Mouse (Mus musculus): Measurements from ENCODE around the gene Popdc3. TPM values are rescaled to one million over a fixed set of nuclear protein-coding genes. Genes with fewer than 3 reads are reported as not detected.

Gene Popdc3
- polyA plus RNA-seq, 1 experiment, result not detected

- Histone ChIP-seq H3K4me1 (ENCODE audit: control insufficient read depth, insufficient read depth, low read length) (no peaks in the 10 kb centered on the region), H3K36me3 (ENCODE audit: control insufficient read depth, insufficient read depth, low read length) (no peaks in the 10 kb centered on the region), H3K27ac (ENCODE audit: control insufficient read depth, insufficient read depth, low read depth, low read length) (no peak overlapping the region), H3K4me3 (ENCODE audit: control insufficient read depth, low read depth, low read length) (no peak overlapping the region), H3K27me3 (ENCODE audit: control insufficient read depth, insufficient read depth, low read length) (no peaks in the 10 kb centered on the region)
- TF ChIP-seq CTCF (IDR thresholded peaks at IDR 0.05; ENCODE audit: control insufficient read depth, insufficient read depth, insufficient replicate concordance, low read depth, low read length) (no peak), POLR2A (IDR thresholded peaks at IDR 0.05; ENCODE audit: control insufficient read depth, low read depth, low read length) (no peak)
These were observed 32.3 kb downstream of the Popdc3 start for GRCm38 (mm10) chr10:45210201-45210600.

GRCm38 (mm10) chr10:45216676-45217075, 38.8 kb downstream of the Popdc3 start:
- Histone ChIP-seq H3K4me3 (ENCODE audit: control insufficient read depth, low read depth, low read length) (no peak overlapping the region), H3K36me3 (ENCODE audit: control insufficient read depth, insufficient read depth, low read length) (no peaks in the 10 kb centered on the region), H3K27me3 (ENCODE audit: control insufficient read depth, insufficient read depth, low read length) (no peaks in the 10 kb centered on the region), H3K27ac (ENCODE audit: control insufficient read depth, insufficient read depth, low read depth, low read length) (no peak overlapping the region), H3K4me1 (ENCODE audit: control insufficient read depth, insufficient read depth, low read length) (no peaks in the 10 kb centered on the region)
- TF ChIP-seq CTCF (IDR thresholded peaks at IDR 0.05; ENCODE audit: control insufficient read depth, insufficient read depth, insufficient replicate concordance, low read depth, low read length) (no peak), POLR2A (IDR thresholded peaks at IDR 0.05; ENCODE audit: control insufficient read depth, low read depth, low read length) (no peak)

- H3K4me1 ChIP-seq (ENCODE audit: control insufficient read depth, insufficient read depth, low read length), result no peaks in the 10 kb centered on the region
- no peak overlapping the region for H3K27ac ChIP-seq (ENCODE audit: control insufficient read depth, insufficient read depth, low read depth, low read length)
- no peaks in the 10 kb centered on the region for H3K36me3 ChIP-seq (ENCODE audit: control insufficient read depth, insufficient read depth, low read length)
- H3K27me3 ChIP-seq (ENCODE audit: control insufficient read depth, insufficient read depth, low read length), result no peaks in the 10 kb centered on the region
- no peak overlapping the region for H3K4me3 ChIP-seq (ENCODE audit: control insufficient read depth, low read depth, low read length)
- no peak for TF ChIP-seq CTCF (IDR thresholded peaks at IDR 0.05; ENCODE audit: control insufficient read depth, insufficient read depth, insufficient replicate concordance, low read depth, low read length)
- no peak for TF ChIP-seq POLR2A (IDR thresholded peaks at IDR 0.05; ENCODE audit: control insufficient read depth, low read depth, low read length)
These were observed 52.1 kb downstream of the Popdc3 start for GRCm38 (mm10) chr10:45229954-45230353.

- Histone ChIP-seq H3K27ac (ENCODE audit: control insufficient read depth, insufficient read depth, low read depth, low read length) (no peak overlapping the region), H3K27me3 (ENCODE audit: control insufficient read depth, insufficient read depth, low read length) (no peaks in the 10 kb centered on the region)
- TF ChIP-seq CTCF (IDR thresholded peaks at IDR 0.05; ENCODE audit: control insufficient read depth, insufficient read depth, insufficient replicate concordance, low read depth, low read length) (no peak), POLR2A (IDR thresholded peaks at IDR 0.05; ENCODE audit: control insufficient read depth, low read depth, low read length) (no peak)
These were observed 55.5 kb downstream of the Popdc3 start for GRCm38 (mm10) chr10:45233351-45233750.

GRCm38 (mm10) chr10:45236304-45236703, 58.4 kb downstream of the Popdc3 start:
- H3K36me3 ChIP-seq (ENCODE audit: control insufficient read depth, insufficient read depth, low read length), result no peaks in the 10 kb centered on the region
- H3K4me1 ChIP-seq (ENCODE audit: control insufficient read depth, insufficient read depth, low read length), result no peaks in the 10 kb centered on the region
- no peak for TF ChIP-seq CTCF (IDR thresholded peaks at IDR 0.05; ENCODE audit: control insufficient read depth, insufficient read depth, insufficient replicate concordance, low read depth, low read length)
- TF ChIP-seq POLR2A (IDR thresholded peaks at IDR 0.05; ENCODE audit: control insufficient read depth, low read depth, low read length), result no peak
- no peak overlapping the region for H3K4me3 ChIP-seq (ENCODE audit: control insufficient read depth, low read depth, low read length)
- H3K27me3 ChIP-seq (ENCODE audit: control insufficient read depth, insufficient read depth, low read length), result no peaks in the 10 kb centered on the region
- H3K27ac ChIP-seq (ENCODE audit: control insufficient read depth, insufficient read depth, low read depth, low read length), result no peak overlapping the region

More at GRCm38 (mm10) chr10:45233351-45233750, 55.5 kb downstream of the Popdc3 start:
- Histone ChIP-seq H3K4me1 (ENCODE audit: control insufficient read depth, insufficient read depth, low read length) (no peaks in the 10 kb centered on the region), H3K4me3 (ENCODE audit: control insufficient read depth, low read depth, low read length) (no peak overlapping the region), H3K36me3 (ENCODE audit: control insufficient read depth, insufficient read depth, low read length) (no peaks in the 10 kb centered on the region)

- Histone ChIP-seq H3K36me3 (ENCODE audit: control insufficient read depth, insufficient read depth, low read length) (no peaks in the 10 kb centered on the region), H3K27me3 (ENCODE audit: control insufficient read depth, insufficient read depth, low read length) (no peaks in the 10 kb centered on the region), H3K4me3 (ENCODE audit: control insufficient read depth, low read depth, low read length) (no peak overlapping the region), H3K4me1 (ENCODE audit: control insufficient read depth, insufficient read depth, low read length) (no peaks in the 10 kb centered on the region), H3K27ac (ENCODE audit: control insufficient read depth, insufficient read depth, low read depth, low read length) (no peak overlapping the region)
- TF ChIP-seq CTCF (IDR thresholded peaks at IDR 0.05; ENCODE audit: control insufficient read depth, insufficient read depth, insufficient replicate concordance, low read depth, low read length) (no peak), POLR2A (IDR thresholded peaks at IDR 0.05; ENCODE audit: control insufficient read depth, low read depth, low read length) (no peak)
These were observed 59.6 kb downstream of the Popdc3 start for GRCm38 (mm10) chr10:45237492-45237891.

GRCm38 (mm10) chr10:45260477-45260876, 82.6 kb downstream of the Popdc3 start:
- H3K36me3 ChIP-seq (ENCODE audit: control insufficient read depth, insufficient read depth, low read length), result no peaks in the 10 kb centered on the region
- H3K27me3 ChIP-seq (ENCODE audit: control insufficient read depth, insufficient read depth, low read length), result no peaks in the 10 kb centered on the region
- no peak overlapping the region for H3K4me3 ChIP-seq (ENCODE audit: control insufficient read depth, low read depth, low read length)
- H3K27ac ChIP-seq (ENCODE audit: control insufficient read depth, insufficient read depth, low read depth, low read length), result no peak overlapping the region
- no peaks in the 10 kb centered on the region for H3K4me1 ChIP-seq (ENCODE audit: control insufficient read depth, insufficient read depth, low read length)
- TF ChIP-seq CTCF (IDR thresholded peaks at IDR 0.05; ENCODE audit: control insufficient read depth, insufficient read depth, insufficient replicate concordance, low read depth, low read length) (no peak), POLR2A (IDR thresholded peaks at IDR 0.05; ENCODE audit: control insufficient read depth, low read depth, low read length) (no peak)

- H3K36me3 ChIP-seq (ENCODE audit: control insufficient read depth, insufficient read depth, low read length), result no peaks in the 10 kb centered on the region
- TF ChIP-seq CTCF (IDR thresholded peaks at IDR 0.05; ENCODE audit: control insufficient read depth, insufficient read depth, insufficient replicate concordance, low read depth, low read length) (no peak), POLR2A (IDR thresholded peaks at IDR 0.05; ENCODE audit: control insufficient read depth, low read depth, low read length) (no peak)
- H3K27me3 ChIP-seq (ENCODE audit: control insufficient read depth, insufficient read depth, low read length), result no peaks in the 10 kb centered on the region
- no peak overlapping the region for H3K4me3 ChIP-seq (ENCODE audit: control insufficient read depth, low read depth, low read length)
- H3K4me1 ChIP-seq (ENCODE audit: control insufficient read depth, insufficient read depth, low read length), result no peaks in the 10 kb centered on the region
- no peak overlapping the region for H3K27ac ChIP-seq (ENCODE audit: control insufficient read depth, insufficient read depth, low read depth, low read length)
These were observed 84.2 kb downstream of the Popdc3 start for GRCm38 (mm10) chr10:45262126-45262525.
